Comparison of ENCODE assay signal across 24 mouse cellular contexts in genomic region chr1:131652670-131653443, GRCm38 (mm10). TPM values are rescaled to one million over a fixed set of nuclear protein-coding genes. Genes with fewer than 3 reads are reported as not detected.
DNase-seq lines count a peak whose midpoint lies in the region; ATAC-seq and TF ChIP-seq lines count a peak whose summit lies in the region.
"Had no signal": no experiment of that assay in that cellular context is flagged by ENCODE, and none has a peak within 500 bp of the region (broad histone marks: within the 10 kb centered on the region; RNA-seq: fewer than 3 reads in every experiment).

No protein-coding gene starts in this region.

- no peak for TF ChIP-seq POLR2A in kidney, adult 2 months (IDR thresholded peaks at IDR 0.05; ENCODE audit: low read depth, low read length)

- WGBS in intestine, embryonic 14.5 days = 76% methylated on average over 12 of the region's 12 CpGs
- WGBS in intestine, embryonic 15.5 days = 79% methylated on average over 12 of the region's 12 CpGs
- 75% methylated on average over 12 of the region's 12 CpGs for WGBS in kidney, adult 2 months

- no peak overlapping the region for H3K4me2 ChIP-seq in intestine, embryonic 14.5 days (ENCODE audit: low read length)
- H3K4me2 ChIP-seq in intestine, embryonic 15.5 days (replicated peaks) = no peak overlapping the region
- H3K4me2 ChIP-seq: lung, embryonic 14.5 days; stomach, embryonic 15.5 days had no signal

- no peaks in the 10 kb centered on the region for H3K27me3 ChIP-seq in intestine, embryonic 14.5 days (replicated peaks; ENCODE audit: control insufficient read depth, insufficient read depth, low read length)
- no peaks in the 10 kb centered on the region for H3K27me3 ChIP-seq in intestine, embryonic 15.5 days (replicated peaks)
- no peaks in the 10 kb centered on the region for H3K27me3 ChIP-seq in kidney, adult 2 months (replicated peaks; ENCODE audit: control insufficient read depth, insufficient read depth, low read length)
- H3K27me3 ChIP-seq: stomach, embryonic 15.5 days had no signal

- DNase-seq in intestine, embryonic 14.5 days (ENCODE audit: low spot score) = peak; percentile 15
- DNase-seq in CD4-positive, CD25-positive, alpha-beta regulatory T cell, adult 2 months (ENCODE audit: low read depth, low spot score) = peak; percentile 75
- DNase-seq in R1 (ENCODE audit: low read depth, low spot score) = peak; percentile 58
- DNase-seq in kidney, adult 2 months = no peak
- DNase-seq in right cerebral cortex, postnatal 4 days = no peak
- DNase-seq: adrenal gland, postnatal 25 days; cerebellum, postnatal 10 days; gastrocnemius, adult 2 months; kidney, adult 18-20 months; kidney, postnatal 4 days; lung, embryonic 14.5 days; right cerebral cortex, postnatal 25 days had no signal

- H3K27ac ChIP-seq in intestine, embryonic 14.5 days (ENCODE audit: low read depth) = no peak overlapping the region
- no peak overlapping the region for H3K27ac ChIP-seq in intestine, embryonic 15.5 days
- no peak overlapping the region for H3K27ac ChIP-seq in kidney, adult 2 months (ENCODE audit: insufficient read depth, low read depth, low read length)
- H3K27ac ChIP-seq: gastrocnemius, adult 2 months; hindbrain, embryonic 10.5 days; stomach, embryonic 15.5 days had no signal

- no peaks in the 10 kb centered on the region for H3K36me3 ChIP-seq in intestine, embryonic 14.5 days (ENCODE audit: control insufficient read depth, insufficient read depth, low read length)
- no peaks in the 10 kb centered on the region for H3K36me3 ChIP-seq in intestine, embryonic 15.5 days
- no peaks in the 10 kb centered on the region for H3K36me3 ChIP-seq in kidney, adult 2 months (ENCODE audit: control insufficient read depth, insufficient read depth, low read length)
- H3K36me3 ChIP-seq: hindbrain, embryonic 10.5 days; stomach, embryonic 15.5 days had no signal

- no peak for ATAC-seq in intestine, embryonic 14.5 days (replicated peaks; ENCODE audit: low FRiP score, low TSS enrichment, low read depth)
- ATAC-seq in intestine, embryonic 15.5 days = no peak
- ATAC-seq in neutrophil, adult 5-6 weeks (ENCODE audit: extremely low read depth, insufficient number of reproducible peaks, low FRiP score, poor library complexity, severe bottlenecking) = peak; percentile 44; the same call in 1 of the 2 replicates
- ATAC-seq: forebrain, embryonic 14.5 days; midbrain, embryonic 16.5 days had no signal

- H3K4me1 ChIP-seq in intestine, embryonic 14.5 days (replicated peaks; ENCODE audit: control insufficient read depth, insufficient read depth, low read length) = no peaks in the 10 kb centered on the region; the same call in 1 of the 2 replicates
- no peaks in the 10 kb centered on the region for H3K4me1 ChIP-seq in intestine, embryonic 15.5 days (replicated peaks)
- H3K4me1 ChIP-seq in kidney, adult 2 months (ENCODE audit: control insufficient read depth, insufficient read depth, low read length) = no peaks in the 10 kb centered on the region
- H3K4me1 ChIP-seq: stomach, embryonic 15.5 days had no signal

- no peak overlapping the region for H3K4me3 ChIP-seq in intestine, embryonic 14.5 days (ENCODE audit: low read depth, low read length)
- H3K4me3 ChIP-seq in intestine, embryonic 15.5 days (replicated peaks) = no peak overlapping the region
- no peak overlapping the region for H3K4me3 ChIP-seq in kidney, adult 2 months (ENCODE audit: insufficient read depth, low read depth, low read length)
- H3K4me3 ChIP-seq: gastrocnemius, adult 2 months; hindbrain, embryonic 10.5 days; stomach, embryonic 15.5 days had no signal

- TF ChIP-seq CTCF in kidney, adult 2 months (conservative IDR thresholded peaks at IDR 0.05; ENCODE audit: insufficient read depth, insufficient read length, low read depth, low read length) = no peak

- no peaks in the 10 kb centered on the region for H3K9me3 ChIP-seq in intestine, embryonic 14.5 days (ENCODE audit: control insufficient read depth, low read length)
- no peaks in the 10 kb centered on the region for H3K9me3 ChIP-seq in intestine, embryonic 15.5 days
- H3K9me3 ChIP-seq: hindbrain, embryonic 10.5 days; stomach, embryonic 15.5 days had no signal

- no peak overlapping the region for H3K9ac ChIP-seq in intestine, embryonic 14.5 days (ENCODE audit: low read length)
- H3K9ac ChIP-seq in intestine, embryonic 15.5 days = no peak overlapping the region
- H3K9ac ChIP-seq: lung, embryonic 14.5 days; stomach, embryonic 15.5 days had no signal

RNA-seq across cellular contexts. Expression of gene Ctse, which starts 14.8 kb away (rescaled TPM):
- polyA plus RNA-seq in intestine, embryonic 14.5 days (2014; fragmentation: Nextera tagmentation; extraction: Ambion mirVana) = 0.38 and 1.0 TPM in 2 replicates
- polyA plus RNA-seq in intestine, embryonic 15.5 days (2015; fragmentation: Nextera tagmentation; extraction: Ambion mirVana) = 0.85 and 2.1 TPM in 2 replicates
- 26.8 and 35.0 TPM in 2 replicates for total RNA-seq in neutrophil, adult 5-6 weeks (2017)
- 1.8 and 2.6 TPM in 2 replicates for polyA plus RNA-seq in kidney, adult 2 months (2012; rRNA removed)
- total RNA-seq: layer of hippocampus, postnatal 14 days; liver, adult 2 months had no signal
- polyA plus RNA-seq: forebrain, embryonic 14.5 days; hindbrain, embryonic 10.5 days; midbrain, embryonic 16.5 days had no signal

RNA-seq across cellular contexts. Expression of gene Rab7b, which starts 35.6 kb away (rescaled TPM):
- 3.0 and 4.3 TPM in 2 replicates for polyA plus RNA-seq in intestine, embryonic 14.5 days (2014; fragmentation: Nextera tagmentation; extraction: Ambion mirVana)
- 4.2 and 5.0 TPM in 2 replicates for polyA plus RNA-seq in intestine, embryonic 15.5 days (2015; fragmentation: Nextera tagmentation; extraction: Ambion mirVana)
- 0.86 and 1.0 TPM in 2 replicates for total RNA-seq in neutrophil, adult 5-6 weeks (2017)
- 1.6 and 2.2 TPM in 2 replicates for polyA plus RNA-seq in kidney, adult 2 months (2012; rRNA removed)

RNA-seq across cellular contexts. Expression of gene Avpr1b, which starts 53.8 kb away (rescaled TPM):
- 0.04 TPM in 1 of 2 replicates, not detected in the other for polyA plus RNA-seq in intestine, embryonic 14.5 days (2014; fragmentation: Nextera tagmentation; extraction: Ambion mirVana)
- not detected in 2 replicates for polyA plus RNA-seq in intestine, embryonic 15.5 days (2015; fragmentation: Nextera tagmentation; extraction: Ambion mirVana)
- not detected in 2 replicates for total RNA-seq in neutrophil, adult 5-6 weeks (2017)
- polyA plus RNA-seq in kidney, adult 2 months (2012; rRNA removed) = not detected in 2 replicates
- total RNA-seq: adrenal gland, postnatal 25 days; gastrocnemius, adult 2 months; heart, adult 8-10 months; left cerebral cortex, postnatal 36 days; liver, adult 2 months; megakaryocyte progenitor cell, adult 5-6 weeks had no signal
- polyA plus RNA-seq: forebrain, embryonic 14.5 days; hindbrain, embryonic 10.5 days; liver, adult 2 months; lung, embryonic 14.5 days; midbrain, embryonic 16.5 days; neural tube, embryonic 11.5 days; stomach, embryonic 15.5 days had no signal

Comparison
In these comparisons a context has a peak if more than half of its experiments do, and no peak if none do; other contexts are left out.
1. DNase-seq: peak in intestine, embryonic 14.5 days (single experiment), CD4-positive, CD25-positive, alpha-beta regulatory T cell, adult 2 months (single experiment) and R1 (single experiment); none in kidney, adult 2 months (single experiment) and right cerebral cortex, postnatal 4 days (single experiment).